Comparison of ENCODE assay signal across 9 mouse cellular contexts in genomic region chr2:51146871-51147317, GRCm38 (mm10). TPM values are rescaled to one million over a fixed set of nuclear protein-coding genes. Genes with fewer than 3 reads are reported as not detected.
DNase-seq lines count a peak whose midpoint lies in the region; ATAC-seq and TF ChIP-seq lines count a peak whose summit lies in the region.
"Had no signal": no experiment of that assay in that cellular context is flagged by ENCODE, and none has a peak within 500 bp of the region (broad histone marks: within the 10 kb centered on the region; RNA-seq: fewer than 3 reads in every experiment).

No protein-coding gene starts in this region.

- TF ChIP-seq RAD21 in CH12.LX (IDR thresholded peaks at IDR 0.05; ENCODE audit: low read depth, low read length) = no peak

- TF ChIP-seq CTCF in CH12.LX (conservative IDR thresholded peaks at IDR 0.05 in 1 of 2, IDR thresholded peaks at IDR 0.05 in 1 of 2; ENCODE audit: low read depth in 2 of 2, low read length in 2 of 2) = no peak
- no peak; the same call in 1 of the 2 replicates for TF ChIP-seq CTCF in stomach, postnatal 0 days (IDR thresholded peaks at IDR 0.05; ENCODE audit: low read depth)

- no peaks in the 10 kb centered on the region for H3K79me2 ChIP-seq in CH12.LX (replicated peaks; ENCODE audit: control insufficient read depth, extremely low read depth, insufficient read depth, poor library complexity, severe bottlenecking)
- peaks cover 68% of the 10 kb centered on the region for H3K79me2 ChIP-seq in myocyte (ENCODE audit: control insufficient read depth, insufficient read depth)

- peaks cover 6% of the 10 kb centered on the region for H3K27me3 ChIP-seq in CH12.LX (replicated peaks)
- no peaks in the 10 kb centered on the region for H3K27me3 ChIP-seq in forebrain, embryonic 16.5 days (replicated peaks; ENCODE audit: control insufficient read depth, insufficient read depth, low read length)
- H3K27me3 ChIP-seq in liver, embryonic 13.5 days = peaks cover 36% of the 10 kb centered on the region
- no peaks in the 10 kb centered on the region for H3K27me3 ChIP-seq in myocyte (ENCODE audit: control insufficient read depth, insufficient read depth, insufficient read length)
- H3K27me3 ChIP-seq in stomach, postnatal 0 days (ENCODE audit: control insufficient read depth, insufficient read depth, low read length) = no peaks in the 10 kb centered on the region

- intact Hi-C loops in heart, postnatal 10 days (cut with DNase I) = loop anchor here (5.0 to 10.0 kb wide), 5 partner anchors 265 to 630 kb away; no protein-coding TSS in a partner anchor

- dilution Hi-C loops in CH12.LX (cut with MboI; ENCODE audit: extremely low pct_ligation_motif_present, extremely low pct_unique_long_range_greater_than_20kb, low sequenced_read_pairs) = no loop called here

- no peak for TF ChIP-seq EP300 in CH12.LX (IDR thresholded peaks at IDR 0.05; ENCODE audit: low read length)
- TF ChIP-seq EP300 in stomach, postnatal 0 days (optimal IDR thresholded peaks at IDR 0.05) = no peak

- peak overlapping the region in 1 of 3 experiments; percentile 12 for H3K4me3 ChIP-seq in CH12.LX (replicated peaks in 1 of 3; ENCODE audit: low read depth in 2 of 3, low read length in 2 of 3, poor library complexity in 1 of 3)
- H3K4me3 ChIP-seq in forebrain, embryonic 16.5 days (replicated peaks; ENCODE audit: low read length) = peak overlapping the region; percentile 96
- peak overlapping the region; percentile 65 for H3K4me3 ChIP-seq in liver, embryonic 13.5 days (replicated peaks)
- peak overlapping the region; percentile 100 for H3K4me3 ChIP-seq in myocyte
- H3K4me3 ChIP-seq in stomach, postnatal 0 days (ENCODE audit: low read depth, low read length) = peak overlapping the region; percentile 92

- H3K9me3 ChIP-seq in CH12.LX (replicated peaks; ENCODE audit: low read length) = no peaks in the 10 kb centered on the region
- H3K9me3 ChIP-seq in forebrain, embryonic 16.5 days (ENCODE audit: control insufficient read depth, low read length) = no peaks in the 10 kb centered on the region
- H3K9me3 ChIP-seq in liver, embryonic 13.5 days (replicated peaks) = no peaks in the 10 kb centered on the region
- no peaks in the 10 kb centered on the region for H3K9me3 ChIP-seq in stomach, postnatal 0 days (ENCODE audit: control insufficient read depth, low read length)

- no peak for DNase-seq in CH12.LX (ENCODE audit: extremely low read depth)
- peak; percentile 54 for DNase-seq in cerebellum, adult 11 months
- peak; percentile 89 to 90 for DNase-seq in heart, postnatal 10 days
- peak; percentile 80 to 88 for DNase-seq in kidney, postnatal 4 days
- peak; percentile 9 for DNase-seq in liver, embryonic 13.5 days
- peak; percentile 81 for DNase-seq in stomach, postnatal 0 days (ENCODE audit: low spot score)

- TF ChIP-seq POLR2A in CH12.LX (IDR thresholded peaks at IDR 0.05; ENCODE audit: low read depth, low read length) = no peak
- peak; percentile 62 for TF ChIP-seq POLR2A in myocyte (IDR thresholded peaks at IDR 0.05; ENCODE audit: insufficient read length, low read depth)

- WGBS in forebrain, embryonic 16.5 days = 0% methylated on average over 18 of the region's 18 CpGs
- WGBS in liver, embryonic 13.5 days (ENCODE audit: insufficient replicate concordance) = under 1% methylated on average over 18 of the region's 18 CpGs
- WGBS in stomach, postnatal 0 days = under 1% methylated on average over 18 of the region's 18 CpGs

- no peak overlapping the region for H3K9ac ChIP-seq in CH12.LX (ENCODE audit: insufficient read depth, low read depth)
- peak overlapping the region; percentile 94 for H3K9ac ChIP-seq in forebrain, embryonic 16.5 days (replicated peaks; ENCODE audit: low read depth, low read length)
- H3K9ac ChIP-seq in liver, embryonic 13.5 days = peak overlapping the region; percentile 73
- H3K9ac ChIP-seq in stomach, postnatal 0 days (ENCODE audit: low read length) = peak overlapping the region; percentile 89

- peak; percentile 65 for ATAC-seq in forebrain, embryonic 16.5 days
- peak; percentile 46 for ATAC-seq in liver, embryonic 13.5 days (ENCODE audit: low read depth)
- ATAC-seq in stomach, postnatal 0 days (ENCODE audit: low FRiP score, low TSS enrichment) = peak; percentile 72

- in situ Hi-C loops in CH12.LX (cut with MboI; ENCODE audit: low pct_ligation_motif_present, low pct_unique_long_range_greater_than_20kb, low sequenced_read_pairs) = loop anchor here (25.0 kb wide), 1 partner anchor 835 kb away; no protein-coding TSS in a partner anchor

- H3K4me2 ChIP-seq in CH12.LX (ENCODE audit: insufficient read depth, low read depth, poor library complexity, severe bottlenecking) = peak overlapping the region; percentile 87
- peak overlapping the region; percentile 77 for H3K4me2 ChIP-seq in forebrain, embryonic 16.5 days (ENCODE audit: low read length)
- peak overlapping the region; percentile 61 for H3K4me2 ChIP-seq in liver, embryonic 13.5 days
- peak overlapping the region; percentile 71 for H3K4me2 ChIP-seq in myocyte (ENCODE audit: low read depth)
- peak overlapping the region; percentile 77 for H3K4me2 ChIP-seq in stomach, postnatal 0 days (replicated peaks; ENCODE audit: low read depth)

- H3K27ac ChIP-seq in CH12.LX (ENCODE audit: insufficient read depth, low read depth) = no peak overlapping the region
- H3K27ac ChIP-seq in forebrain, embryonic 16.5 days (ENCODE audit: low read length) = peak overlapping the region; percentile 93
- peak overlapping the region; percentile 61 for H3K27ac ChIP-seq in liver, embryonic 13.5 days
- H3K27ac ChIP-seq in stomach, postnatal 0 days (replicated peaks) = peak overlapping the region; percentile 97

- peaks cover 0 to 6% of the 10 kb centered on the region in 2 experiments; a peak in 1 of 4 replicates for H3K4me1 ChIP-seq in CH12.LX (ENCODE audit: control insufficient read depth in 1 of 2, insufficient read depth in 2 of 2)
- H3K4me1 ChIP-seq in forebrain, embryonic 16.5 days (replicated peaks; ENCODE audit: control insufficient read depth, insufficient read depth, low read length) = peaks cover 36% of the 10 kb centered on the region
- peaks cover 11% of the 10 kb centered on the region for H3K4me1 ChIP-seq in liver, embryonic 13.5 days (replicated peaks)
- H3K4me1 ChIP-seq in stomach, postnatal 0 days (replicated peaks; ENCODE audit: control insufficient read depth, insufficient read depth) = peaks cover 13% of the 10 kb centered on the region

- H3K36me3 ChIP-seq in CH12.LX (replicated peaks in 1 of 2; ENCODE audit: control insufficient read depth in 1 of 2, insufficient read depth in 1 of 2, low read length in 1 of 2) (no peaks in the 10 kb centered on the region), myocyte (ENCODE audit: control insufficient read depth, insufficient read depth) (peaks cover 7% of the 10 kb centered on the region)
- no peaks in the 10 kb centered on the region for H3K36me3 ChIP-seq in forebrain, embryonic 16.5 days (ENCODE audit: control insufficient read depth, insufficient read depth)
- H3K36me3 ChIP-seq in liver, embryonic 13.5 days = no peaks in the 10 kb centered on the region
- 0 out of 2 replicates have a peak, but pooled peaks cover 2% of the 10 kb centered on the region for H3K36me3 ChIP-seq in stomach, postnatal 0 days (ENCODE audit: control insufficient read depth, insufficient read depth, low read length)

- H3ac ChIP-seq in myocyte (ENCODE audit: control insufficient read depth, insufficient read length) = peak overlapping the region; percentile 51

TF ChIP-seq in CH12.LX, 34 proteins besides CTCF, POLR2A, EP300 and RAD21 (continues in another document):
- TF ChIP-seq BHLHE40 (IDR thresholded peaks at IDR 0.05; ENCODE audit: low read depth, low read length) (no peak), JUND (conservative IDR thresholded peaks at IDR 0.05; ENCODE audit: low read depth, low read length) (no peak), USF2 (conservative IDR thresholded peaks at IDR 0.05; ENCODE audit: low read depth, low read length) (no peak), MAFK (IDR thresholded peaks at IDR 0.05; ENCODE audit: insufficient replicate concordance, low read length) (no peak), MEF2A (IDR thresholded peaks at IDR 0.05; ENCODE audit: borderline replicate concordance, low read depth, low read length) (no peak), ZMIZ1 (IDR thresholded peaks at IDR 0.05; ENCODE audit: low read depth, low read length) (no peak), ZC3H11A (IDR thresholded peaks at IDR 0.05; ENCODE audit: low read depth, low read length) (no peak), ZKSCAN1 (IDR thresholded peaks at IDR 0.05; ENCODE audit: borderline replicate concordance, low read depth, low read length) (no peak), MXI1 (IDR thresholded peaks at IDR 0.05; ENCODE audit: low read depth, low read length) (no peak), CHD2 (IDR thresholded peaks at IDR 0.05; ENCODE audit: low read length) (no peak), TBP (conservative IDR thresholded peaks at IDR 0.05; ENCODE audit: low read depth, low read length) (no peak), KAT2A (IDR thresholded peaks at IDR 0.05; ENCODE audit: insufficient replicate concordance, low read length) (no peak)

TF ChIP-seq in myocyte, 11 proteins besides CTCF, POLR2A, EP300 and RAD21:
- TF ChIP-seq CEBPB (IDR thresholded peaks at IDR 0.05; ENCODE audit: insufficient read depth, poor library complexity, severe bottlenecking) = no peak
- TF ChIP-seq USF1 (IDR thresholded peaks at IDR 0.05; ENCODE audit: low read depth) = no peak
- TF ChIP-seq TCF12 (IDR thresholded peaks at IDR 0.05; ENCODE audit: insufficient read depth, poor library complexity, severe bottlenecking) = no peak
- TF ChIP-seq POLR2AphosphoS2 (IDR thresholded peaks at IDR 0.05; ENCODE audit: insufficient read length, low read depth) = peak; percentile 66
- no peak for TF ChIP-seq TCF3 (IDR thresholded peaks at IDR 0.05; ENCODE audit: insufficient read length, low read depth)

RNA-seq across cellular contexts. Expression of gene Rnd3, which starts 2.0 kb away (rescaled TPM):
- total RNA-seq in CH12.LX (2012; rRNA removed) (0.08 and 0.17 TPM in 2 replicates), CH12.LX (2014; rRNA removed) (1.5 TPM in 2 replicates)
- polyA plus RNA-seq in CH12.LX (2012; ENCODE audit: insufficient read length, low read depth) (0.80 and 1.1 TPM in 2 replicates), myocyte (2012; fragmentation: generic; extraction: Trizol) (10.3 TPM)
- 118 and 132 TPM in 2 replicates for polyA plus RNA-seq in forebrain, embryonic 16.5 days (2015; fragmentation: Nextera tagmentation; extraction: Ambion mirVana)
- 10 to 100 TPM; 24.6 to 28.1 TPM for total RNA-seq in heart, postnatal 10 days (2021)
- polyA plus RNA-seq in liver, embryonic 13.5 days (2015; fragmentation: Nextera tagmentation; extraction: Ambion mirVana) = 11.4 and 14.8 TPM in 2 replicates
- 34.5 and 37.0 TPM in 2 replicates for polyA plus RNA-seq in stomach, postnatal 0 days (2015; fragmentation: Nextera tagmentation; extraction: Ambion mirVana)
- total RNA-seq: MEL had no signal
